Mouse (Mus musculus) c-Kit-negative CD71-positive TER-119-positive erythroid progenitor cells, embryonic 14.5 days (primary cell): ENCODE measurements around the gene Ffar2.
"Not testable (repeated sequence)": the region's sequence is repeated elsewhere in the genome, so short reads cannot be mapped to it uniquely, and the experiment has no call there.

Source experiments
- DNase-seq: peaks from one replicate; pipeline ENCODE4 v3.0.0-alpha.2; 2013; ENCODE audit warnings: low read depth, low spot score

Ffar2 gene

DNA sequence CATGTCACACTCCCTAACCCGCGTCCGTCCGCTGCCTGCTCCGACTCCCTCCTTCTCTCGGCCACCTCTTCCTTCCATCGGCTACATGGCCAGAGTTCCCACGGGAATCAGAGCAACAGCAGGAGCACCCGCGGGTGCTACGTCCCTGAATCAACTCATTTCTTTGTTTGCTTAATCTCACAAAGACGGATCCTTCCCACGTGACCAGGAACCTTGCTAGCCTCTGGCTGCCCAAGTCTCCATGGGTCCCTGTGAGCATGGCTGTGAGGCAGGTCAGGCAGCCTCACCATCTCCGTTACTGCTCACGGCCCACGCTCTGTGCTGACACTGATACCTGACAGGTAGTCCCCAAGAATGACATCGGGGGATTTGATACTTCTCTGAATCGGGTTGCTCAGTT, at the start of gene Ffar2:
Gene Ffar2, minus strand, starts transcription at position 101 of the 400 bp plus-strand sequence.
- no peak for DNase-seq

DNA sequence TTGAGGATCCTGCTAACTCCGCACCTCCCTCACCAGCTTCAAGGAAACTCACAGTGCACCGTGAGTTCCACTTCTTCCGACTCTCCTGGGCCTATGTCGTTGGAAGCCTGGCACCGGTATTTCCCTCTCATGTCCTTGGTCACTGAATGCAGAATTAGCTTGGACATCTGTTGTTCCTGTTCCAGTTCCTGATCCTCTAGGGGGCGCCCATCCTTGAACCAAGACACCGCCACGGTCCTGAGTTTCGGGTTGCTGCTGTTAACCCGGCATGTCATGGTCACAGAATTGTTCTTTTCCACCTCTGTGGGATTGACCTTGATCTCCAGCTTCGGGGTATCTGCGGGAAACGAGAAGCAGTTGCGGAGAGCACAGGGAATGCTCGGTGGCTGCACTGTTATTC, 49.5 kb upstream of the Ffar2 start:
- DNase-seq: no peak

DNA sequence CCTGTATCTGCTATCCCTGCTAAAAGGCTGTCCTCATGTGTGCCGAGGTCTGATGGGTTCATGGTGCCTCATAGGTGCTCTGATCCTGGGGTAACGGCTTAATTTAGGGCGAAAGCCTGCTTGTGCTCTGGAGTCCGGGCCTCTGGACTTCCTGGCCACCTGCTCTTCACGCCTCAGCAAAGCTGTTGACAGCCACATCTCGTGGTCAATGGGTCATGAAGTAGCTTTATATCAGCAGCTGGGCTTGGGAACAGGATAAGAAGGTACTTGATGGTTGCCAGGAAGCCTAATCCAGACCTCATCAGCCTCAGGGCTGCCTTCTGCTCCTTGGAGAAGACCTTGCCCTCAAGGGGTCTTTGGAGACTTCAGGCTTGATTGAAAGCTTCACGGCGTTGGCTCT, 39.8 kb upstream of the Ffar2 start:
- no peak for DNase-seq

DNA sequence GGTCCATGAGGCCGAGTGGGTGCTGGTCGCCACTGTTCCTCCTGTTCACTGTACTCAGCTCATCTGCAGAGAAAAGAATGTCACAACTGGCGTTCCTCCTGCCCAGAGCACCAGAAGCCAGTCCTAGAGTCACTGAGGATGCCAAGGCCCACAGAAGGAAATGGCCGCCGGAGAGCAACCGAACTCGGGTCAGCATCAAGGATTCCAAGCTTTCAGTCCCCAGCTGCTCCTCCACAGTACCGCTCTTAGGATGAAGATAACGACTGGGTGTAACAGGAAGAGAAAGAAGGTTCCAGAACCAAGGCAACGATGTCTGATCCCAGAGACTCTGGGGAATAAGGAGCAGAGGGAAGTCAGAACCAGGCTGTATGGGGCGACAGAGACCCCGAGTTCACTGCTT, 37.9 kb upstream of the Ffar2 start, which contains the start of gene Ffar1:
Gene Ffar1, minus strand, starts transcription at position 101 of the 400 bp plus-strand sequence.
- no peak for DNase-seq

DNA sequence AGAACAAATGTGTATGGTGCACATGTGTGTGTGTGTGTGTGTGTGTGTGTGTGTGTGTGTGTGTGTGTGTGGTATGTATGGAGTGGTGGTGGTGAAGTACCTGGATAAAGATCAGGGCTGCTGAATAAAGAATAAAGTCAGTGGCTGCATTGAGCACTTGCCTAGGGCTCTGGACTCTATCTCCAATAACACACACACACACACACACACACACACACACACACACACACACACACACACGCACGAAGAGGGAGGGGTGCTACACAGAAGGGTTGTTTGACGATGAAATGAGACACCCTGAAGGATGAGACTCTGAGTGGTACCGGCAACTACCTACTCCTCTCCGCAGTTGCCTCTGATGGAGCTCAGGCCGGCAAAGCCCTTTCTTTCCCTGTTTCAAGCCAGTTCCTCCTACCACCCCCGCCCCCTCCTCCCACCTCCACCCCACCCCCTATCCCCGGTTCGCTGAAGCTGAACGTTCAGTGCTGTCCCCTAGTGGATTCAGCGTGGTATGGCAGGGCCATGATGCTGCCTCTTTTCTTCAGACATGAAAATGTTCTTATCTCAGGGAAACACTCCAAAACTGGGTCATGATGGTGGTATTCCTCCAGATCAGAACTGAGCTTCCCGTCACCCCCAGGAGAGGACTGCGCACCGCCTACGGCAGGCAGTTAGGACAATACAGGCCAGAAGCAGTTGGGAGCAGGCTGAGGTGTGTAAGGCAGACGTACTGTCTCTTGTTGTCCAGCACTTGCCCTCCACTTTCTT, 36.2 kb upstream of the Ffar2 start:
- DNase-seq: no peak

DNA sequence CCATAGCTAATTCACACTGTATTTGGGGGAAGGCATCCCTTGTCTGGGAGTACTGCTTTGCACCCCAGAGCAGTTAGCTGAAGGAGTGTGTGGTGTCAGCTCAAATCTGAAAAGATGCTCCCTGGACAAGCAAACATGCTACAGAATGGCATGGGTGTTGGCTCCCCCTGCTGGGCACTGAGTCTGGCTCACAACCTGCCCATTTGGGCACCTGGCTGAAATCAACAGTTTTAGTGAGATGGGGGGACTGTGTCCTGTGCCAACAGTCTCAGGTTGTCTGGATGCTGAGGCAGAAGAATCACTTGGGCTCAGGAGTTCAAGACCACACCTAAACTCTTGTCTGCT, 35.7 kb upstream of the Ffar2 start:
- no peak for DNase-seq

DNA sequence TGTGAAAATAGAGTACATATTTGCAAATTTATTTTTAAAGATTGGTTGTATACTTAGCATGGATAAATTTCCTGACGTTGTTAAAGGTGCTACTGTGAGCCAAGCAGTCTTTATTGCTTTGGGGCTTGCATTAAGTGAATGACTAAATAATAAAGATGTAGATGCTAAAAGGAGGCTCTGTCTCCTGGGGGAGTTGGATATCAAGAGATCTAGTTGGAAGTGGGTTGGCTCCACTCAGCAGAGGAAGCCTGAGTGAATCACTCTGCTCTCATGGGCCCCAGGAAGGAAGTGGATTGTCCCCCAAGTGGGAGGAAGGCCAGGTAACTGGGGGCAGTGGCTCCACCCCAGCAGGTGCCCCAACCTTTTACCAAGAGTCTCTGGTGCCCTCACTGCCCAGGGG, 34.2 kb upstream of the Ffar2 start:
- no peak for DNase-seq

DNA sequence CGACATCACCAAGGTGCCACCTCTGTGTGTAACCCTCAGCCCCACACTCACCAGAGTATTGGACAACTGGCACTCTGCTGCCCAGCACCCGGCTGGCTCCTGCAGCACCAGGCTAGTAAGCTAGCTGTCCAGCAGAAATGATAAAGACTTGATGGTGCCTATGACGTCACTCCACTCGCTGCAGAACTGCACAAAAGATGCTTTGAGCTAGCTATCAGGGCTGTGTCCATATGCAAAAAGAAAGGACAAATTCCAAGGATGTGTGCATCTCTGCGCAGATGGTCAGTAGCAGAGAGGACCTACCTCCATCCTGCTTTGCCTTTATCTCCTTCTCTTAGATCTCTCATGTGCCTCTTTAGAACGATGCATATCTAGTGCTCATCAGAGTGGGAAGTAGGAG, 32.5 kb upstream of the Ffar2 start, which contains the start of gene Ffar3:
Gene Ffar3, minus strand, starts transcription at position 101 of the 400 bp plus-strand sequence.
- no peak for DNase-seq

DNA sequence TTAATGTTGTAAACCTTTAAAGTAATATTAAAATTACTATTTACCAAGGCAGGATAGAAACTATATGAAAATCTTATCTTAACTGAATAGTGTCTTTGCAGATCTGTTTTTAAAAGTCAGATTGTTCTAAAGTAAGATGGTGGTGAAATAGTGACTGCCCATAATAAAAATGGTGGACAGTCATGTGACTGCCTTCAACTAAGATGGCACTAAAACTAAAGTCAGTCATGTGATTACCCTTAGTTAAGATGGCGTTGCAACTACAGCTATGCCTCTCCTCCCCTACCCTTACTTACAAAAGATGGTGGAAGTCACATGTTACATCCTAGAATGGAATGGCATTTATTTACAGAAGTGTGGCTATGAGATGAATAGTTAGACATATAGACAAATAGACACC, 27.8 kb upstream of the Ffar2 start:
- DNase-seq: no peak

DNA sequence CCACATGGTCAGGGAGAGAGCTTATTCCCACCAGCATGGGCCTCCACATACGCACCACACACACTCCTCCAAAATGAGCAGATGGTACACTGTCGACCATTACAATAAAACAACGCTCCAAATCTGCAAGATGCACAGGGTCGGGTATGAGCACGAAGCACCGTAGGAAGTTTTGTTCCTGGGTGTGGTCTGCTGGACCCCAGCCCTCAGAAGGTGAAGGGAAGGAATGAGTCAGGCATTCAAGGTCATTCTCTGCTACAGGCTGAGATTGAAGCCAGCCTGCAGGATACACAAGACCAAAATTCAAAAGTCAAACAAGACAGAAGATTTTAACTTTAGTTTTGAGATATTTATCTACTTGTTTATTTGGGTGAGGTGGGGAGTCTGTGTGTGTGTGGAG, 24.4 kb upstream of the Ffar2 start:
- no peak for DNase-seq

DNA sequence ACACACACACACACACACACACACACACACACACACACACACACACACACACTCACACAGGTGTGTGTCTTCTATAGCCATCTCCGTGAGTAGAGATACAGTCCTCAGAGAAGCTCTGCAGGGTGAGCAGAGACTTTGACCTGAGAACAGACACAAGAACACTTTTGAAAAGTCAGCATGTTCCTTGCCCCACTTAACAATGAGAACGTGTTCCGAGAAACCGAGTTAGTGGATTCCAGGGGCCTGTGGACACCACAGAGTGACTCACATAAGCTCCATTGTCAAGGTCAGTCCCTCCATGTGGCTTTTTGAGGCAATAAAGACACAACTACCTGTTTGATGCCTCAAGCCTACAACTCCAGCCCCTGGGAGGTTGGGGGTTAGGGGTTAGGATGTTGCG, 23.8 kb upstream of the Ffar2 start:
- DNase-seq: no peak

DNA sequence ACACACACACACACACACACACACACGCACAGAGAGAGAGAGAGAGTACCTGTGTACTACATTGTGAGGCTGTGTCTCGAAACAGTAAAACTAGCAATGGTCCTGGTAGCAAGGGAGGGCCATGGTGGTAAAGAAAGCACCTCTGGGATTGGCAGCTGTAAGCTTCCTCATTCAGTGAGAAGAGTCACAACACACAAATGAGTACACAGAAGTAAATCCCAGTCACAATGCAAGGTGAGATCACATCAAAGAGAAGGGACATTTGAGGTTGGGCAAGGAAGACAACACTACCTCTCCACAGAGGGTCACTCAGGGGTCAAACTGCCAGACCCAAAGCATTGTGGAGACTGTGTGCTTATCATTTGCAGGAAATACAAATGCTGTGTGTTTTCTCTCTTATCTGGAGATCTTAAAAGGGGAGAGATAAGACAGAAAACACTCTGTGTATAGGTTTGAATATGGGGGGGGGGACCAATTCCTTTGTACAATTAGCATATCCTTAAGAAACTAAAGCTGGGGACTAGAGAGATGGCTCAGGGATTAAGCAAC, 23.0 kb upstream of the Ffar2 start:
- DNase-seq: no peak

DNA sequence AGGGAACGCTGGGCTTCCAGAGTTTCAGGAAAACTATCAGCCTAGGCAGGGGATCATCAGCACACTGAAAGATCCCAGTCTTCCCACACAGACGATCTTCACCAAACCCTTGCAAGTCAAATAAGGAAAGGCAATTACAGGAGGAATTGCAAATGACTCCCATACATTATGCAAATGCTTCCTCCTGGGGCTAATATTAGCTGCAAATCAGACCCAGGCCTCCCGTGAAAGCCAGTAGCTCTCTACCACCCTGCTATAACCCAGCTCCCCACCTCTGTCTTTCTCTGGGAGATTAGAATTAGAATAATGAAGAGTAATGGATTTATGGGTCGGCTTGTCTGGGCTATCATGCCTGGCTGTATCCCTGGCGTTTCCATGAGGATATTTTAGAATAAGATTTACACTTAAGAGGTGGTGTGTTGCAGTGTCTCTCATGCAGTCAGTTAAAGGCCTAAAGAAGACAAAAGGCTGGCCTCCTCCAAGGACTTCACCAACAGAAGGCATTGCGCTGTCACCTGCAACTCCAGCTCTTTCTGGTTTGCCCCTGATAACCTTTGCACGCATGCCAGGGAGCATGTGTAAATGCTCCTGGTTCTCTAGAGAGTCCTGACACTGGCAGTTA, 21.2 kb upstream of the Ffar2 start:
- no peak for DNase-seq

DNA sequence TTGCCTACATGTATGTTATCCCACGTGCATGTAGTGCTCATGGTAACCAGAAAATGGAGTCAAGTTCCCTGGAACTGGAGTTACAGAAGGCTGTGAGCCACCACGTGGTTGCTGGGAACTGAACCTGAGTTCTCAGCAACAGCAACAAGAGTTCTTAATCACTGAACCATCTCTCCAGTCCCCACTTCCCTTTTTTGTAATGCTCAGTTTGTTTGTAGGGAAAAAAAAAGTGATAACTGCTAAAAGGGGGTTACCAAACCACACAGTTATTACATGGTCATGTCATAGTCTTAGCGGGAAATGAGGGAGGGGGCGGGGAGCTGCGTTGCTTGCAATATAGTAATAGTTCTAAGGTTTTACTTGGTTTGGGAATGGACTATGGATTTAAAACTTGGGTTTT, 18.5 kb upstream of the Ffar2 start:
- no peak for DNase-seq

DNA sequence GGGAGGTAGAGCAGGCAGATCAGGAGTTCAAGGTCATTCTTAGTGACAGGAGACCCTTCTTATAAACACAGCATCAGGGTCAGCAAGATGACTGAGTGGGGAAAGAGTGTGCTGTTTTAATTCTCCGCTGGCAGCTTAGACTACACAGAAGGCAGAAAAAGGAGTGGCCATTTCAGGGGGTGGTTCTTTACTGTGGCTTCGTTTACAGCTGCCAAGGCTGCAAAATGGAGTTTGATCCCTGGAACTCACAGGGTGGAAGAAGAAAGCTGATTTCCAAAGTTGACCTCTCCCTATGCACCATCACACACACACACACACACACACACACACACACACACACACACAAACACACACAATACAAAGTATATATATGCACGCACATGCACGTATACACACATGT, 17.8 kb upstream of the Ffar2 start:
- DNase-seq: no peak

DNA sequence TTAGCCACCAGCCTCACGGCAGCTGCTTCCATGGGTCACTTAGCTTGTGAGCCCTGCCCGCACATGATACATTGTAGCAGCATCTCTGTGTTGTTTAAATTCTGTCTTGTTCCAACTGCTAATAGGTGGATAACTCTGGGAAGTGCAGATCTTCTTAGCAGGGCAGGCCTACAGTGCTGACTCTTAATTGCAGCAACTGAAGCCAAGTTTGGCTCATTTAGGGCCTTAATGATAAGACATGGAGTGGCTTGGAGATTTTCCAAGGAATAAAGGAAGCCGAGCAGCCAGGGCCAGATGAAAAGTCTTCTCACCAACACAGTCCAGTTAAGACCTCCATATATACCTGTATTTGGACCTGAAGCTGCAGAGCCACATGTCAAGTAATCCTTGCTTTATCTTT, 16.7 kb upstream of the Ffar2 start:
- DNase-seq: no peak

DNA sequence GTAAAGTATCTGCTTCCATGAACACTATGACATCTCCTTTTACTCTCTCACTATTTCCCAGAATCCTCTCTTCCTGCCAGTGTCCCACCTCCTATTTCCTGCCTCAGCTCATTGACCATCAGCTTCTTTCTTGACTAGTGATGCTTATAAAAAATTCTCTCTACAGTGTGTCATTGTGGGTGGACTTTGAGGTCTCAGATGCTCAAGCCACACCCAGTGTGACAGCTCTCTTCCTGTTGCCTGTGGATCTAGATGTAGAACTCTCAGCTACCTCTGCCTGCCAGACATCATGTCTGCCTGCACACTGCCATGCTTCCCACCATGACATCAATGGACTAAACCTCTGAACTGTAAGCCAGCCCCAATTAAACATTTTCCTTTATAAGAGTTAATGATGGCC, 13.7 kb upstream of the Ffar2 start:
- no peak for DNase-seq

DNA sequence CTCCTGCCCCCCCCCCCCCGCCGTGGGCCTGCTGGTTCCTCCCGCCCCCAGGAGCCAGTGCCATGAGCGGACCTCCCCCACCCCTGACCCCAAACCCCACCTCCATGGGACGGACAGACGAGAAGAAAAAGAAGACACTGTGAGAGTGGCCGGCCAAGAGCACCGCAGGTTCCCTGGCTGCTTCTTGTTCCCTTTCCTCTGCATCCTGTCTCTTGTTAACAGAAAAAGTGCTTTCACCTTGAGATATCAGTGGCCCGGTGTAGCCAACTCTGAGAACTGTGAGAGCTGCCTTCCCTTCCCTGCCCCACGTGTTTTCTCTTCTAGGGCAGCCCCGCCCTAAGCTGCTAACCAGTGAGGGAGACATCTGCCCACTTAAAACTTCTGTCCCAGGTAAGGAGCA, 9.1 kb upstream of the Ffar2 start:
- DNase-seq: not testable (repeated sequence)

DNA sequence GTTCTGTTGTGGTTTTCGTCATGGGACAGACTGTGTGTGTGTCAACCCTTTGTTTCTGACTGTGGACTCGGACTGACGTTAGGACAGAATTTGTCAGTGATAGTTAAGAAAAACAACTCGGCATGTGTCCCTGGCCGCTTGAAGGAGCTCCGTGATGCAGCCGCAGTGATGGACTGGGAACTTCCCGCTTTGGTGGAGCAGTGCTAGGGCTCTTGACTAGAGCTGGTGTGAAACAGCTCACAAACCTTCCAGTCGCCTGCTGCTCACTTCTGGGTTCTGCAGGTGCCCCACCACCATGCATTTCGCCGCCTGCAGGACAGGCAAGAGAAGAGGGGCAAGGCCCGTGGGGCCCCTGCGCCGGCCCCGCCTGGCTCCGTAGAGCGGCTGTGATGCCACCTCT, 8.7 kb upstream of the Ffar2 start:
- no peak for DNase-seq

DNA sequence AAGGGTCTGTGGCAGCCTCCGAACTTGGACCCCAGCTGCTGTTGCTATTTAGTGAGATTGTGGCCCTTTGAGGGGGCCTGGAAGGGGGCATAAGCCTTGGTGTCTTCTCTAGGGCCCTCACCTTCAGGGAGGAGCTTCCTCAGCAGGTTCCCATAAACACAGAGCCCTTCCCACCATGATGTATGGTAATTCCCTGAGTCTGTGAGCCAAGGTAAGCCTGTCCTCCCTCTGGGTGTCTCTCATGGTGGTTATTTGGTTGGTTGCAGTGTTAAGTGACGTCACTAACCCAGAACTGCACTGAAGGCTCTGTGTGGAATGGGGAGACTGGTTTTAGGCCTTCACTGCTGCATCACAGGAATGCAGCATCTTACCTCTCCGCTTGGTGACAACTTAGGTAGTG, 5.9 kb upstream of the Ffar2 start:
- DNase-seq: no peak

DNA sequence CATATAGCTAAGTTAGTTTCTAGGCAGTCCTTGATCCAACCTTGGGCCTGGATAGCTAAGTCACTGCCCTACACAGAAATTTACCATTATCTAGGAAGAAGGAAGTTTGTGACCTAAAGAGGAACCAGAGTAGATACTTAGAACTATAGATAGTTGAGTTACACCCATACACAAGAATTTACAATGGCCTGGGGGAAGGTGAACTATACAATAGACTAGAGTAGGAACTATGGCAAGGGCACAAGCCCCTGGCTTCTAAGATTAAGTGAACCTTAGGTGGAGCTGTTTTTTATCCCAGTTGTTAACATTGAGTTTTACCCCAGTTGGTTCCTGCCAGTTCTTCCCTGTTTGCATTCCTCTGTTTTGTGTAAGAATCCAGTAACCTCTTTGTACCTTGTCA, 5.3 kb upstream of the Ffar2 start:
- not testable (repeated sequence) for DNase-seq

DNA sequence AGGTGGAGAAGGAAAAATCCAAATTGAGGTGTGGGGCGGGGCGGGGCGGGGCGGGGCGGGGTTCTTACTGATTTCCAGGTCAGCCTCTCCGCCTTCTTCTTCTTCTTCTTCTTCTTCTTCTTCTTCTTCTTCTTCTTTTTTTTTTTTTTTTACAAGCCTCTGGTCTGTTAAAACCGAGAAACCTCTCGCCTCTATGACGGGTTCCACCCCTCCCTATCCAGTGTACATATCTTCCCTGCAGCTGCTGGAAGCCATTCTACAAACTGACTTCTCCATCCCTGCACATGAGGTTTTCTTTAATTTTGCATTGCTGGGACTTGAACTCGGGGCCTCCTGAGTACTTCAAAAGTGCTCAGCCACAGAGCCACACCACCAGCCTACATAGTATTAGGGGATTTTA, 3.1 kb upstream of the Ffar2 start:
- DNase-seq: no peak

DNA sequence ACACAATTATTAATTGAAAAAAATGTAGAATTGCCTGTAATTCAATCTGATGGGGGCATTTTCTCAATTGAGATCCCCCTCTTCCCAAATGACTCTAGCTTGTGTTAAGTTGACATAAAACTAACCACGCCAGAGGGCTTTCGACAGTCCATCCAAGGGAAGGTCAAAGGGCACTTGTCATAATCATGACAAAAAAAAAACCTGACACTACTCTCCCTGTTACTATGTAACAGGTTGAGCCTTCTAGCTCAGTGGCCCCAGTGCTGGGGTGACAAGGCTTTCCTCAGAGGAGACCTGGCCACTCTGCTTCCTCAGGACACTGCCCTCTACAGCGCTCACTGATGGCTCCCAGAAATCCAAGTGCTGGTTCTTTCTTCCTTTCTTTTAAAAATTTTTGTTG, 731 bp upstream of the Ffar2 start:
- DNase-seq: no peak
